Mouse (Mus musculus) retina, embryonic 14.5 days (tissue): ENCODE results near the gene Hipk4.
"Not testable (repeated sequence)": the region's sequence is repeated elsewhere in the genome, so short reads cannot be mapped to it uniquely, and the experiment has no call there.

ENCODE experiments used
- DNase-seq: peaks from one replicate; pipeline ENCODE4 v3.0.0-alpha.2; 2015; ENCODE audit warnings: low spot score

Gene Hipk4

GRCm38 (mm10) chr7:27494659-27495367 lies 28.3 kb upstream of the Hipk4 start:
- DNase-seq, result not testable (repeated sequence)

DNA sequence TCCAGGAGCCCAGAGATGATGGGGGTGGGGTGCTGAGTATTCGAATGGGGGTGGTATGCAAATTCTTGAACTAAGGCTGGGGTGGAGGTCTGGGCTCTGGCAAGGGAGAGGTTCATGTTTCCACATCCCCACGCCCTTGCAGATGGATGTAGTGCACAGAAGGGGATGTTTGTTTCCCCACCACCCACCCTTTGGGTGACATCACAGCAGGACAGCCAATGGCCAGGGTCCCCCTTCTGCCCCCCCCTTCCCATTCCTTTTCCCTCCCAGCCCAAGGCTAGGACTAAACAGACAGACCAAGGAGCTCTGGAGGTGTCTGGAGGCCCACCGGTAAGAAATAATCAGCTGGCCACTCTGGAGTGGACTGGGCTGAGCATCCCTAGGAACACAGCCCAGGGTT lies 24.0 kb upstream of the Hipk4 start, which contains the start of gene Prx:
Prx (plus strand) TSS at position 289 of the 400 bp plus-strand sequence.
- no peak for DNase-seq

GRCm38 (mm10) chr7:27501620-27502019 lies 21.4 kb upstream of the Hipk4 start:
- no peak for DNase-seq

- no peak for DNase-seq
Measured at GRCm38 (mm10) chr7:27506765-27507370, 16.2 kb upstream of the Hipk4 start.

DNA sequence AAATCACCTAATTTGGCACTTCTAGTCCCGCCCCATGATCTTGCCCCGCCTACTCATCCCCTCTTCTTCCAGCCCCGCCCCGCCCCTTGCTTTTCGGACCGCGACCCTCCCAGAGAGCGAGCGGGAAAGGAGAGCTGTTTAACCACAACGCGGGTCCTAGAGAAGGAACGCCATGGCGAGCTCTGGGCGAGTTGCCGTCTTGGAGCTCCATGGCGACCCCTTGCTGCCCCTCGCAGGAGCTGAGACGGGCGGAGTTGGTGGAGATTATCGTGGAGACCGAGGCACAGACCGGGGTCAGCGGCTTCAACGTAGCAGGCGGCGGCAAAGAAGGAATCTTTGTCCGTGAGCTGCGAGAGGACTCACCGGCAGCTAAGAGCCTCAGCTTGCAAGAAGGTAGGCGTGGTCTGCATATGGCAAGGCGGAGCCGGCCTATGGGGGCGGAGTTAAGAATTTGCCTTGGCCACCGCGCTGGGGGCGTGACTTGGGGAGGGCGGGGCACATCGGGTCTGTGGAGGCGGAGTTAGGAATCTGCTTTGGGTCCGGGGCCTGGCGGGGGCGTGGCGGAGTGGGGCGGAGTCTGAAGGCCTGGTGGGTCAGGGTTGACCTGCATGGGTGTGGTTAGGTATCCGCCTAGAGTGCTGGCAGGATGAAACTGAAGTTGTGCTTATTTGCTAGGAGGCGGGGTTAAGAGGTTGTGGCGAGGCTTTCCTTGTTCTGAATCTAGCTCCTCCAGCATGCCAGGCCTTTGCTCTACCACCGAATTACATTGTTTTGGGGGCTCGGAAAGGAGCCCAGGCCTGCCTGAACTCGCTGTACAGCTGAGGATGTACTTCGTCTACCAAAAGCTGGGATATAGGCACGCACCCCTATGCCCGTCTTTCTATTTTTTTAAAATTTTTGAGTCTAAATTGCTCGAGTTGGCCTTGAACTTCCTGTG lies 15.1 kb upstream of the Hipk4 start:
- DNase-seq, result peak; percentile 99

- DNase-seq, result peak; percentile 71
Measured at GRCm38 (mm10) chr7:27508648-27509005, 14.4 kb upstream of the Hipk4 start.

GRCm38 (mm10) chr7:27510809-27511208 lies 12.3 kb upstream of the Hipk4 start:
- DNase-seq, result no peak

GRCm38 (mm10) chr7:27514961-27515360 lies 8.1 kb upstream of the Hipk4 start:
- DNase-seq, result no peak

- no peak for DNase-seq
Measured at GRCm38 (mm10) chr7:27518314-27518713, 4.8 kb upstream of the Hipk4 start.

- DNase-seq, result no peak
Measured at GRCm38 (mm10) chr7:27520104-27520503, 3.0 kb upstream of the Hipk4 start.

DNA sequence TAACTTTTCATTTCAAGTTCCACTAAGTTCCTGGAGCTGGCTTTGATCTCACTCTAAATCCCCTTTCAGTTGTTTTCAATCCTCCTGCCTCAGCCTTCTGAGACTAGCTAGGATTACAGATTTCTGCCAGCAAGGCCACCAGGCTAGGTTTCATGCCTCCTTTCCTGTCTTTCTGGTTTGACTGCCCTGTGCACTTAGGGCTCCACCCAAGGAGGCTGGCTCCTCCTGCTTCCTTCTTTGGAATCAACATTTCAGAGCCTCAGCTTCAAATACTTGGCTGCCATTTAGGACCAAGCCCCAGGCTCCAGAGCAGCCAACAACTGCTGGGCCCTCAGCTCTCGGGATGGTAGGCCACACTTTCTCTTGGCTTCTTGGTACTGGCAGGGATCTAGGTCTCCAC lies 2.5 kb upstream of the Hipk4 start:
- DNase-seq, result no peak

GRCm38 (mm10) chr7:27523805-27524204 lies 738 bp downstream of the Hipk4 start:
- DNase-seq, result no peak

GRCm38 (mm10) chr7:27526039-27526827 lies 3.2 kb downstream of the Hipk4 start:
- peak; percentile 93 for DNase-seq

DNA sequence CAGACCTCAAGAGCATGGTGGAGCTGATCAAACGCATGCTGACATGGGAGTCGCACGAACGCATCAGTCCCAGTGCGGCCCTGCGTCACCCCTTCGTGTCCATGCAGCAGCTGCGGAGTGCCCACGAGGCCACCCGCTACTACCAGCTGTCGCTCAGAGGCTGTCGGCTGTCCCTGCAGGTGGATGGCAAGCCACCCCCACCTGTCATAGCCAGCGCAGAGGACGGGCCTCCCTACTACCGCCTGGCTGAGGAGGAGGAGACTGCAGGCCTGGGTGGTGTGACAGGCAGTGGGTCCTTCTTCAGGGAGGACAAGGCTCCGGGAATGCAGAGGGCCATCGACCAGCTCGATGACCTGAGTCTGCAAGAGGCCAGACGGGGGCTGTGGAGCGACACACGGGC lies 6.0 kb downstream of the Hipk4 start:
- no peak for DNase-seq

DNA sequence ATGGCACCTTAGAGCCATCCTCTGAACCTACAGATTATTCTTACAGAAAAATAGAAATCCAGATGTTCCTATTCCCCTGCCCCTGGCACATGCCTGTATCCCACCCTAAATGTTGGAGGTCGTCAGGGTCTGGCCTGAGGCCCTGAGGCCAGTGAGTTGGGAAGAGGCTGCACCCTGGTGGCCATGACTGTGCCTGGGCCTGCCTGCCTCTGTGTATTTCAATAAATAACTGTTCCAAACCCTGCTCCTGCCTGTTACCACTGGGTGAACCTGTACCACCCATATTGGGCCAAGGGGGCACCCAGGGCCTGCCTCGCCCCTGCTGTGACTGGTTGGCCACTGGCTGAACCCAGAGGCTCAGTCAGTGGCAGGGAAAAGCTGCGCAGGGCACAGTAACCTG lies 7.9 kb downstream of the Hipk4 start:
- no peak for DNase-seq

DNA sequence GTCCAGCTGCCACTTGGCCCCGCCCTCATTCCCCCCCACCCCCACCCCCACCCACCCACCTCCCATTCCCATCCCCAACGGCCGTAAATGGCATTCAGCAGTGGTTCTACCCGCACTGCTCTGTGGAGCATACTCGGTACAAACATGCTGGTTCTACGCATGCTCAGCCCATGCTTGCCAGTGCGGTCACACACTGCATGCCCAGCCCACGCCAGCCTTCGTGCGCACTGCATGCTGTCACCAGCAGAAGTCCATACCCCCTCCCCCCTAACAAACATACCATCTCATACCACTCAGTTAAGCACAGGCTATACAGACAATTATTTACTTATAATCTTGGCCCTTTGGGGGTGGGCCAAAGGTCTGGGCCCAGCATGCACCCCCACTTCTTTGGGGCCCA lies 8.6 kb downstream of the Hipk4 start:
- DNase-seq, result no peak

- DNase-seq, result no peak
Measured at GRCm38 (mm10) chr7:27532480-27533050, 9.5 kb downstream of the Hipk4 start.

GRCm38 (mm10) chr7:27535386-27535785 lies 12.3 kb downstream of the Hipk4 start:
- no peak for DNase-seq

GRCm38 (mm10) chr7:27536618-27537017 lies 13.6 kb downstream of the Hipk4 start:
- no peak for DNase-seq

DNA sequence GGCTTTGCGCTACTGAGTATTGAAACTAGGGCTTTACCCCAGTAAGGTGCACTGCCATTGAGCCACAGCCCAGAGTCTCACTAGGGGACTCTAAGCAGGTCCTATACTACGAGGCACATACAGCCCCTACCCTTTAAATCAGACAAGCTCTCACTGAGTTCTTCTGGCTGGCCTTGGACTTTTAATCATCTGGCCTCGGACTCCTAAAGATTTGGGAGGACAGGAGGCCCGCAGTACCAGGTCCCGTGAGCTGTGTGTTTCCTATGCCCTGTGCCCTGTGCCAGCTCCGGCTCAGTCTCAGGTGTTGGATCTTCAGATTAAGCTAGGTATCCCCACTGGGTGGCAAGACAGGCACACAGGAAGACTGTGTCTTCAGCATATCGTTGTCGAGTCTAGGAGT lies 14.9 kb downstream of the Hipk4 start:
- DNase-seq, result no peak

DNA sequence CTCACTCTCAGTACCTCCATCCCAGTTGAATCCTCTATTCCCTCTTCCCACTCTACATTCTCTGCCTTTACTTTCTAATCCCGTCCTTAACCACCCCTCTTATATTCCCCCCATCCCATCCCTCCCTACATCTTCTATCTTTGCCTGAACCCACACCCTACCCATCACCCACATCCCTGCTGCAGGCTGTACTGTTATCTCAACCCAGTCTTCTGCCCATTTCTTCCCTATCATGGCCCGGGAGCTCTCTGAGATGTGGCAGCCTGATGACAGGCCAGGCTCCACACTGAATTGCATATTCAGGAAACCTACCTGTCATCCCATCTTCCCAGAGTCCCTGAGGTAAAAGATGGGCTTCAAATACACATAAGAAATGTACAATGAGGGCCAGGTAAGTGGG lies 15.7 kb downstream of the Hipk4 start:
- no peak for DNase-seq

- no peak for DNase-seq
Measured at GRCm38 (mm10) chr7:27540521-27540920, 17.5 kb downstream of the Hipk4 start.
